Mouse (Mus musculus) Patski (cell line): ENCODE measurements around the gene Rpe65. TPM values are rescaled to one million over a fixed set of nuclear protein-coding genes. Genes with fewer than 3 reads are reported as not detected.

Experiments used
- ATAC-seq: fragments of 100-300 bp; one replicate; pipeline ENCODE4 v1.8.0; 2021
- CTCF ChIA-PET: fragments of 350-600 bp; sonication (Branson Sonifier 250); formaldehyde crosslinking; loops from one replicate; lab custom pipeline; 2022; ENCODE audit warnings: inconsistent platforms; lab: Charles Lee
- POLR2A ChIA-PET: fragments of 350-600 bp; sonication (Branson Sonifier 250); formaldehyde crosslinking; loops from one replicate; lab custom pipeline; 2022; ENCODE audit warnings: antibody characterized with exemption, inconsistent platforms; lab: Charles Lee
- DNase-seq: peaks from one replicate; pipeline ENCODE4 v3.0.0-alpha.2; 2011; ENCODE audit warnings: low read depth, low spot score
- H3K27me3 ChIP-seq: fragments of 371-371 bp; one replicate; pipeline ENCODE4 v1.5.1; 2021
- CTCF ChIP-seq: fragments of 100-300 bp; IDR thresholded peaks from one replicate; pipeline ENCODE4 v1.5.1; 2021
- in situ Hi-C: fragments of 300-500 bp; cut with MboI; formaldehyde crosslinking; loops from 3 replicates; pipeline ENCODE4 v1.11.1; 2018; ENCODE audit warnings: low pct_unique_long_range_greater_than_20kb, mixed read lengths
- polyA plus RNA-seq: library from polyadenylated mRNA; unstranded; gene quantifications from one replicate; pipeline ENCODE4 v1.2.3, GENCODE M21; 2021

Gene Rpe65
- not detected for polyA plus RNA-seq

DNA sequence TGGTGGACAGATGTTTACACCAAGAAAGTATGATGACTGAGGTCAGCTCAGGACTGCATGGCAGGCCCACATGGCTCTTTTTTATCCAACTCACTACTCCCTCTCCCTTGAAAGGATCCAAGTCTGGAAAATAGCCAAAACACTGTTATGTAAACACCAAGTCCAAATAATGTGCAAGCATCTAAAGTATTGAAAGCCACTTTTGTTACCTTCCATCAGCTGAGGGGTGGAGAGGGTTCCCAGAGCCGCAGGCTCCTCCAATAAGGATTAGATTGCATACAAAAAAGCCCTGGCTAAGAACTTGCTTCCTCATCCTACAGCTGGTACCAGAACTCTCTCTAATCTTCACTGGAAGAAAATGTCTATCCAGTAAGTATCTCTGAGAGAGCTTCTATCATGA is at the start of gene Rpe65:
Gene Rpe65, plus strand, starts transcription at position 301 of the 400 bp plus-strand sequence.
- in situ Hi-C loops, result no loop called here

DNA sequence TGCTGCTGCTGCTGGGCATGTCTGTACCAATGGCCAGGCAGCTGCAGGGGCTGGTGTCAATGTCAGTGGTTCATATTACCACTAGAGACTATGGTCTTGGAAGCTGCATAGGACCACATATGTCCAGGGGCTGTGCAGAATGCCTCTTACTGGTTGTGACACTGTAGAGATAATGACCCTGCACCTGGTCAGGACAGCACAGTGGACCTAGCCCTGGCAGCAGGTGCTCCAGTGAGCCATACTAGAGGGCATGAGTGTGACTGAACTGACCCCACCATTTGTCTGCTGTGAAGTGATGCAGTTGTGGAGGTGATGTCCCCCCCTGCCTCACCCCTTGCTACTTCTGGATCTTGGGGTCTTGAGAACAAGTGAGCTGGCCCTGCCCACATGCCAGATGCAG is 48.8 kb upstream of the Rpe65 start:
- ATAC-seq (no peak), DNase-seq (no peak)
- ChIA-PET CTCF (no interaction called here), POLR2A (no interaction called here)
- in situ Hi-C loops, result no loop called here
- no peak for TF ChIP-seq CTCF
- H3K27me3 ChIP-seq, result no peaks in the 10 kb centered on the region

More for the DNA sequence above, at the start of gene Rpe65:
- ChIA-PET CTCF (no interaction called here), POLR2A (no interaction called here)
- no peak for DNase-seq
- H3K27me3 ChIP-seq, result peaks cover 6% of the 10 kb centered on the region
- TF ChIP-seq CTCF, result no peak
- ATAC-seq, result no peak

DNA sequence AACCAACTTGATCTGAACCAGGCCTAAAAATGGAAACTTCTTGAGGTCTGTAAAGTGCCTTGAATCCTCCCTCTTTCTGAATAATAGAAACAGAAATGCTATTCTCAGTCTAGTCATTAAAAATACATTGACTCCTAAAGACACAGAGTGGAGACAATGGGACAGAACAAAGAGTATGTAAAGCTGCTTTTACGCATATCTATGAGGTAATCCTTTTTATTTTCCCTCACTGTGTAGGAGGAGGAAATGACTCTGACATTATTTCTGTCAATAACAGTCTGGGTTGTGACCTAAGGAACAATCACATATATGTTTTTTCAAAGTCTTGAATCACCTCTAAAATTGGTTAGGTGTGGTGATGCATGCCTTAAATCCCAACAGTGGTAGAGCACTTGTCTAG is 16.0 kb downstream of the Rpe65 start:
- peaks cover 28% of the 10 kb centered on the region for H3K27me3 ChIP-seq
- ATAC-seq (no peak), DNase-seq (no peak)
- CTCF ChIA-PET, result no interaction called here
- POLR2A ChIA-PET, result no interaction called here
- no peak for TF ChIP-seq CTCF
- in situ Hi-C loops, result no loop called here

DNA sequence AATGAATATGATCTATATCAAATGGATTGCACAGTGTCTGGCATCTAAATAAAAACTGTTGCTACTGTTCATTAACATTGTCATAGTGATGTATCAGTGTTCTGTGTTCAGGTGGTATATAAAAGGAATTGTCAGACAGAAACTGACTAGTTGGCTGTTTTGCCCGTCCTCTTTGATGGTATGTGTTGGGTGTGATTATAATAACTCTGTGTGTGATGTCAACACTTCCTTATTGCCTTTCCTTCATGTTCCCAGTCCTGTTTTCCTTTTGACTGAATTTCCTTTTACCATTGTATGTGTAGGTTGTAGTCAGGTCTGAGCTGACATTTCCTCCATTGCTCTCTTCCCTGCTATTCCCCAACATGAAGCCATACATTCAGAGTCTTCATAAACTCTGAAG is 22.1 kb downstream of the Rpe65 start:
- peaks cover 14% of the 10 kb centered on the region for H3K27me3 ChIP-seq
- ATAC-seq (no peak), DNase-seq (no peak)
- ChIA-PET CTCF (interaction anchor here (0.9 kb wide), 1 partner anchor 9 kb away, joined by 5 read pairs; no protein-coding TSS in a partner anchor), POLR2A (no interaction called here)
- in situ Hi-C loops, result no loop called here
- no peak for TF ChIP-seq CTCF

DNA sequence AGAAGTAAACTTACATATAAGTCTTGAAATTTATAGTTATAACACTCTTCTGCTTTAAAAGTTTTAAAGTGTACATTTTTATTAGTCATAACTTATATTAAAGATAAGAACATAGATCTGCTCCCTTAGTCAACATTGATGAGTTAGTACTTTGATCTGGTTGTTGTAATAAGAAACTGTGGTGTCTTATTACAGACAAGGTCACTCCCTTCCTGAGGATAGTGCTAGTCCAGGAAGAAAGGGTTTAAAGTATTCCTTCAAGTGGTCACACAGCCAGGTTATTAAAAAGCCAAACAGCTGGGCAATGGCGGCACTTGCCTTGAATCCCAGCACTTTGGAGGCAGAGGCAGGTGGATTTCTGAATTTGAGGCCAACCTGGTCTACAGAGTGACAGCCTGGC is 25.0 kb downstream of the Rpe65 start:
- peaks cover 9% of the 10 kb centered on the region for H3K27me3 ChIP-seq
- no peak for TF ChIP-seq CTCF
- no peak for ATAC-seq
- ChIA-PET POLR2A (no interaction called here), CTCF (no interaction called here)
- no peak for DNase-seq
- in situ Hi-C loops, result no loop called here

DNA sequence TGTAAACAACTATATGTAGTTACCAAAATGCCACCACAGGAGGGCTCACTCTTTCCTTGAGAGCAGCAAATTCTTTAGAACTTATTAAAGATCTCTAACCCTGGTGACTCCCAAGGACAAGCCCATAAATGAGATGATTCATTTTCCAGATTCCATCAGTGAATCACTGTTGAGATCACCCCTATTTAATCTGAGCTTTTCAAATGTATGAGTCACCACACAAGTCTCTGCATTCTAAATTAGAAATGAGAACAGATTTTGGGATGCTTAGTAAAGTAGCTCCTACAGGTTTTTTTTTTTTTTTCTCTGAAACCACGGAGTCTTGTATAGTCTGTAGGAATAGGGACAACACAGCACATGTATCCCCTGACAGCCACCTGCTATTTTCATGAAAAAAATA is 61.8 kb downstream of the Rpe65 start:
- ChIA-PET POLR2A (interaction anchor here (0.7 kb wide), 1 partner anchor 81 kb away, joined by 3 read pairs; no protein-coding TSS in a partner anchor), CTCF (interaction anchor here (0.5 to 1.3 kb wide), 2 partner anchors 180 to 225 kb away, joined by 3 to 4 read pairs; no protein-coding TSS in a partner anchor)
- H3K27me3 ChIP-seq, result no peaks in the 10 kb centered on the region
- DNase-seq (peak; percentile 91), ATAC-seq (peak; percentile 100)
- in situ Hi-C loops, result loop anchor here (10.0 kb wide), 1 partner anchor 174 kb away; the partner anchor contains the start of gene Wls
- peak; percentile 49 for TF ChIP-seq CTCF

DNA sequence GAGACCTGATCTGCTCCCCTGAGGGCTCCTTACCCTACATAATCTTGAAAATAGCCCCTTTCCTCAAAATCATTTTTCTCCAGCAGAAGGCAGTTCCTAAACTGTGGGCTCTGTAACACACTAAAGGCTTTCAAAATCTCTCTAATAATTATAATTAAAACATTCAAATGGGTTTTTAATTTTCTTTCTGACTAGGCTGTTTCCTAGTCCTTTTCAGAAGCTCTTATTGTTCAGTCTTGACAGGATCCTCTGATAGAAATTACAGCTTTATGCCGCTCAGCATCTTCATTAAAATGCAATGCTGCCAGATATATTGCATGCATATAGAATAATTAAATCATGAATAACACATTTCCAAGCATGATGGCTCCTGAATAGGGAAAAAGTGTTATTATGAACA is 64.4 kb downstream of the Rpe65 start:
- in situ Hi-C loops, result loop anchor here (10.0 kb wide), 1 partner anchor 171 kb away; the partner anchor contains the start of gene Wls
- DNase-seq, result no peak
- ATAC-seq, result no peak
- TF ChIP-seq CTCF, result no peak
- no peaks in the 10 kb centered on the region for H3K27me3 ChIP-seq
- ChIA-PET POLR2A (no interaction called here), CTCF (no interaction called here)

Other genes with a start within 250 kb of the Rpe65 start
- gene Depdc1a, start 103.7 kb upstream of the Rpe65 start, polyA plus RNA-seq, result 20.0 TPM
- gene Wls, start 240.5 kb downstream of the Rpe65 start, polyA plus RNA-seq, result 565 TPM